Mouse (Mus musculus): ENCODE results near the gene Gm37240. TPM values are rescaled to one million over a fixed set of nuclear protein-coding genes. Genes with fewer than 3 reads are reported as not detected.

Gene Gm37240
- total and polyA plus RNA-seq, 3 experiments, result not detected

GRCm38 (mm10) chr3:84949387-84949786 is 937.9 kb downstream of the Gm37240 start:
- TF ChIP-seq GATA1 (IDR thresholded peaks at IDR 0.05; ENCODE audit: borderline replicate concordance, low read length), result no peak
- no peak for TF ChIP-seq GATA2 (IDR thresholded peaks at IDR 0.05; ENCODE audit: borderline replicate concordance, low read depth, low read length)
- no peak for TF ChIP-seq TAL1 (conservative IDR thresholded peaks at IDR 0.05; ENCODE audit: low read depth, low read length)
- DNase-seq (ENCODE audit: low spot score) (no peak), ATAC-seq (ENCODE audit: extremely low read depth, insufficient number of reproducible peaks, low FRiP score, poor library complexity, severe bottlenecking) (no peak)
- Histone ChIP-seq H3K4me1 (ENCODE audit: insufficient read depth, low read depth, low read length) (peaks cover 21% of the 10 kb centered on the region), H3K4me3 (ENCODE audit: low read depth, low read length) (no peak overlapping the region), H3K36me3 (replicated peaks) (peaks cover 11% of the 10 kb centered on the region), H3K27me3 (ENCODE audit: insufficient read depth, low read length) (no peaks in the 10 kb centered on the region), H3K9me3 (replicated peaks) (no peaks in the 10 kb centered on the region)

GRCm38 (mm10) chr3:84946381-84946780 is 940.9 kb downstream of the Gm37240 start:
- TF ChIP-seq CTCF (IDR thresholded peaks at IDR 0.05; ENCODE audit: low read depth, low read length) (no peak), GATA1 (IDR thresholded peaks at IDR 0.05; ENCODE audit: borderline replicate concordance, low read length) (no peak), TAL1 (conservative IDR thresholded peaks at IDR 0.05; ENCODE audit: low read depth, low read length) (no peak)

GRCm38 (mm10) chr3:84944933-84945332 is 942.4 kb downstream of the Gm37240 start:
- TF ChIP-seq TAL1 (conservative IDR thresholded peaks at IDR 0.05; ENCODE audit: low read depth, low read length) (peak; percentile 53), POLR2AphosphoS5 (IDR thresholded peaks at IDR 0.05; ENCODE audit: insufficient replicate concordance, low read depth, low read length) (no peak)
- ATAC-seq (ENCODE audit: extremely low read depth, insufficient number of reproducible peaks, low FRiP score, poor library complexity, severe bottlenecking) (peak; percentile 94), DNase-seq (ENCODE audit: low spot score) (peak; percentile 7)
- Histone ChIP-seq H3K4me1 (ENCODE audit: insufficient read depth, low read depth, low read length) (peaks cover 19% of the 10 kb centered on the region), H3K36me3 (replicated peaks) (peaks cover 16% of the 10 kb centered on the region), H3K4me3 (ENCODE audit: low read depth, low read length) (no peak overlapping the region; the same call in 1 of the 2 replicates), H3K27me3 (ENCODE audit: insufficient read depth, low read length) (no peaks in the 10 kb centered on the region), H3K9me3 (replicated peaks) (no peaks in the 10 kb centered on the region)

More at GRCm38 (mm10) chr3:84946381-84946780, 940.9 kb downstream of the Gm37240 start:
- Histone ChIP-seq H3K9me3 (replicated peaks) (no peaks in the 10 kb centered on the region), H3K4me3 (ENCODE audit: low read depth, low read length) (no peak overlapping the region), H3K36me3 (replicated peaks) (peaks cover 10% of the 10 kb centered on the region), H3K27me3 (ENCODE audit: insufficient read depth, low read length) (no peaks in the 10 kb centered on the region), H3K4me1 (ENCODE audit: insufficient read depth, low read depth, low read length) (peaks cover 19% of the 10 kb centered on the region)
- no peak for ATAC-seq (ENCODE audit: extremely low read depth, insufficient number of reproducible peaks, low FRiP score, poor library complexity, severe bottlenecking)
- no peak for DNase-seq (ENCODE audit: low spot score)

GRCm38 (mm10) chr3:84937360-84938355 is 949.7 kb downstream of the Gm37240 start:
- no peak for TF ChIP-seq GATA1 (IDR thresholded peaks at IDR 0.05; ENCODE audit: borderline replicate concordance, low read length)
- no peak for TF ChIP-seq CTCF (IDR thresholded peaks at IDR 0.05; ENCODE audit: low read depth, low read length)
- no peak for TF ChIP-seq GATA2 (IDR thresholded peaks at IDR 0.05; ENCODE audit: borderline replicate concordance, low read depth, low read length)
- TF ChIP-seq TAL1 (conservative IDR thresholded peaks at IDR 0.05; ENCODE audit: low read depth, low read length), result no peak
- no peak for TF ChIP-seq POLR2AphosphoS5 (IDR thresholded peaks at IDR 0.05; ENCODE audit: insufficient replicate concordance, low read depth, low read length)
- peak; percentile 64 for ATAC-seq (ENCODE audit: extremely low read depth, insufficient number of reproducible peaks, low FRiP score, poor library complexity, severe bottlenecking)
- no peak for DNase-seq (ENCODE audit: low spot score)
- H3K4me3 ChIP-seq (ENCODE audit: low read depth, low read length), result no peak overlapping the region
- H3K27me3 ChIP-seq (ENCODE audit: insufficient read depth, low read length), result no peaks in the 10 kb centered on the region
- H3K9me3 ChIP-seq (replicated peaks), result no peaks in the 10 kb centered on the region
- peaks cover 17% of the 10 kb centered on the region for H3K36me3 ChIP-seq (replicated peaks)
- H3K4me1 ChIP-seq (ENCODE audit: insufficient read depth, low read depth, low read length), result peaks cover 8% of the 10 kb centered on the region; the same call in 1 of the 2 replicates

- Histone ChIP-seq H3K36me3 (replicated peaks) (peaks cover 16% of the 10 kb centered on the region), H3K4me3 (ENCODE audit: low read depth, low read length) (no peak overlapping the region), H3K9me3 (replicated peaks) (no peaks in the 10 kb centered on the region), H3K4me1 (ENCODE audit: insufficient read depth, low read depth, low read length) (peaks cover 6% of the 10 kb centered on the region; the same call in 1 of the 2 replicates), H3K27me3 (ENCODE audit: insufficient read depth, low read length) (no peaks in the 10 kb centered on the region)
- no peak for ATAC-seq (ENCODE audit: extremely low read depth, insufficient number of reproducible peaks, low FRiP score, poor library complexity, severe bottlenecking)
- no peak for TF ChIP-seq GATA2 (IDR thresholded peaks at IDR 0.05; ENCODE audit: borderline replicate concordance, low read depth, low read length)
- TF ChIP-seq GATA1 (IDR thresholded peaks at IDR 0.05; ENCODE audit: borderline replicate concordance, low read length), result no peak
- no peak for TF ChIP-seq POLR2AphosphoS5 (IDR thresholded peaks at IDR 0.05; ENCODE audit: insufficient replicate concordance, low read depth, low read length)
- TF ChIP-seq CTCF (IDR thresholded peaks at IDR 0.05; ENCODE audit: low read depth, low read length), result no peak
- TF ChIP-seq TAL1 (conservative IDR thresholded peaks at IDR 0.05; ENCODE audit: low read depth, low read length), result no peak
- DNase-seq (ENCODE audit: low spot score), result no peak
Observed at GRCm38 (mm10) chr3:84936956-84937355, 950.4 kb downstream of the Gm37240 start.

- Histone ChIP-seq H3K9me3 (replicated peaks) (no peaks in the 10 kb centered on the region), H3K27me3 (ENCODE audit: insufficient read depth, low read length) (no peaks in the 10 kb centered on the region), H3K4me3 (ENCODE audit: low read depth, low read length) (no peak overlapping the region), H3K36me3 (replicated peaks) (peaks cover 14% of the 10 kb centered on the region), H3K4me1 (ENCODE audit: insufficient read depth, low read depth, low read length) (peaks cover 6% of the 10 kb centered on the region; the same call in 1 of the 2 replicates)
- no peak for DNase-seq (ENCODE audit: low spot score)
- TF ChIP-seq POLR2AphosphoS5 (IDR thresholded peaks at IDR 0.05; ENCODE audit: insufficient replicate concordance, low read depth, low read length) (no peak), TAL1 (conservative IDR thresholded peaks at IDR 0.05; ENCODE audit: low read depth, low read length) (no peak), CTCF (IDR thresholded peaks at IDR 0.05; ENCODE audit: low read depth, low read length) (no peak), GATA1 (IDR thresholded peaks at IDR 0.05; ENCODE audit: borderline replicate concordance, low read length) (no peak), GATA2 (IDR thresholded peaks at IDR 0.05; ENCODE audit: borderline replicate concordance, low read depth, low read length) (no peak)
- no peak for ATAC-seq (ENCODE audit: extremely low read depth, insufficient number of reproducible peaks, low FRiP score, poor library complexity, severe bottlenecking)
Observed at GRCm38 (mm10) chr3:84936252-84936651, 951.1 kb downstream of the Gm37240 start.
